Mouse (Mus musculus) brain, embryonic 18.5 days (tissue): ENCODE measurements around the gene Hmgn2.
"Not testable (repeated sequence)": the region's sequence is repeated elsewhere in the genome, so short reads cannot be mapped to it uniquely, and the experiment has no call there.

ENCODE experiments used
- DNase-seq: peaks from one replicate; pipeline ENCODE4 v3.0.0-alpha.2; 2012; ENCODE audit warnings: low read depth, low spot score

Gene Hmgn2

GRCm38 (mm10) chr4:133925204-133925603, 43.2 kb downstream of the Hmgn2 start:
- DNase-seq: no peak

- DNase-seq: no peak
These were observed 44.7 kb downstream of the Hmgn2 start for GRCm38 (mm10) chr4:133923743-133924142.

- DNase-seq: not testable (repeated sequence)
These were observed 50.2 kb downstream of the Hmgn2 start for GRCm38 (mm10) chr4:133918093-133918825.
